Mouse (Mus musculus) adipose tissue, adult 10 weeks (tissue): Measurements from ENCODE around the gene Col9a3. TPM values are rescaled to one million over a fixed set of nuclear protein-coding genes. Genes with fewer than 3 reads are reported as not detected.

Experiments used
- polyA plus RNA-seq: library from polyadenylated mRNA; stranded (reverse); fragments of 350-450 nt; fragmentation: Illumina TruSeq; extraction: RNeasy Lipid Tissue Mini Kit (QIAGEN cat#74804); gene quantifications from one replicate; pipeline ENCODE4 v1.2.3, GENCODE M21; 2014; ENCODE audit warnings: low read depth, low replicate concordance

The Col9a3 gene
- polyA plus RNA-seq, result 1.1 TPM

DNA sequence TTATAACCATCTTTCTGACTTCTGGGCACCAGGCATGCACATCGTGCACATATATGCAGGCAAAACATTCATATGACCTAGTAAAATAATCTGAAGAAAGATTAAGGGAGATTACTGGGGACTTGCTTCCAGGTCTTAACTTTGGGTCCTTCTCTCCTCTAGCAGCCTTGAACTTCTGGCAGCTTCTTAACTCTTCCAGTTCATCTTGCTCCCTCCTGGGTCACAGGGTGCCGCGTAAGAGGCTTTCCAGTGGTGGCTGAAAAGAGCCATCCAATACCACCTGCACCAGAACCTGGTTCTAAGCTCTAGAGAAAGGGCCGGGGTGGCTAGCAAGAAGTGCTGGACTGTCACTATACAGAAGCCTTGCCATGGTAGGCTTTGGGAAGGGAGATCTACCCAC is at the start of gene Col9a3:
TSS of gene Col9a3 (plus strand) at position 301 of the 400 bp plus-strand sequence.

DNA sequence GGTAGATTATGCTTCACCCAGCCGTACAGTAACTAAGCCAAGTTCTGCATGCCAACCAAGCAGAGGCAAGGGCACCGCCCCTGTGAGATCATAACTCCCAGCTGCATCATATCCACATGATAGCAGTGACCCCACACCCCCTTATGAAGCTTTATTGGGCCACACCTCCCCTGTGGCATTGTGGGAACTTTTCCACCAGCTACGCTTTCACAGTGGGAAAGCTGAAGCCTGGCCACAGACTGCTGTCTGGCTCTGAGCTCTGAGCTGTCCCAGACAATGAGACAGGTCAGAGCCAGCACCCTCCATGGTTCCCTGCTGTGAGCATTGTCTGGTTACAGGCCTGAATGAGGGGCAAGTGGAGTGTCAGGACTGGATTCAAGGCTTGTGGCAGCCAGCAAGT is 16.6 kb upstream of the Col9a3 start, which contains the start of gene Mrgbp:
TSS of gene Mrgbp (plus strand) at position 303 of the 400 bp plus-strand sequence.

DNA sequence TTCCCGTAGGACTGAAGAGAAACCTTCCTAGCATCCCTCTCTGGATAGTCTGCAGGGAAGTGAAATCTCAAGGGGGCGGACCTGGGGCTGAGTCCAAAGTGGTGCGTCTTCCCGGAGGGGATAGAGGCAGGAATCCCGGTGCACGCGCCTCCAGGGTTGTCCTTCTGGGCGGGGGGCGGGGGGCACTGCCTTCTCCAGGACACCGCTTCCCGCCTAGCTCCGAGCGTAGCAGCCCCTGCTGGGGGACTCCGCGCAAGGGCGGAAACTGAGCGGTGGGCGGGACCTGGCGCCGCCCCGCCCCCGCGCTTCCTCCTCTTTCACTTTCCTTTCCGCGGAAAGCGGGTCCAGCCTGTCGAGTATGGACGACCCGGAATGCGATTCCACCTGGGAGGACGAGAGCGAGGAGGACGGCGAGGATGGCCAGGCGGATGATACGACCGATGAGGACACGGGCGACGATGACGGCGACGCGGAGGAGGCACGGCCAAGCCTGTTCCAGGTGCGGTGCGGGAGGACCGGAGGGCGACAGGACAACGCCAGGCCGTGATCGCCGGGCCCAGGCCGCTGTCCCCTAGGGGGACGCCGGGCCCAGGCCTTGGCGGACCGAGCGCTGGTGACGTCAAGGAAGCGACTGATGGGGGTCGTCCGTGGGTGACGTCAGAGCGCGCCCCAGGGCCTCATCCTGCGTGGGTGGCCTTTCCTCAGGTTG is 8.3 kb upstream of the Col9a3 start, which contains the start of gene Ogfr:
TSS of gene Ogfr (plus strand) at position 123 of the 709 bp plus-strand sequence.

DNA sequence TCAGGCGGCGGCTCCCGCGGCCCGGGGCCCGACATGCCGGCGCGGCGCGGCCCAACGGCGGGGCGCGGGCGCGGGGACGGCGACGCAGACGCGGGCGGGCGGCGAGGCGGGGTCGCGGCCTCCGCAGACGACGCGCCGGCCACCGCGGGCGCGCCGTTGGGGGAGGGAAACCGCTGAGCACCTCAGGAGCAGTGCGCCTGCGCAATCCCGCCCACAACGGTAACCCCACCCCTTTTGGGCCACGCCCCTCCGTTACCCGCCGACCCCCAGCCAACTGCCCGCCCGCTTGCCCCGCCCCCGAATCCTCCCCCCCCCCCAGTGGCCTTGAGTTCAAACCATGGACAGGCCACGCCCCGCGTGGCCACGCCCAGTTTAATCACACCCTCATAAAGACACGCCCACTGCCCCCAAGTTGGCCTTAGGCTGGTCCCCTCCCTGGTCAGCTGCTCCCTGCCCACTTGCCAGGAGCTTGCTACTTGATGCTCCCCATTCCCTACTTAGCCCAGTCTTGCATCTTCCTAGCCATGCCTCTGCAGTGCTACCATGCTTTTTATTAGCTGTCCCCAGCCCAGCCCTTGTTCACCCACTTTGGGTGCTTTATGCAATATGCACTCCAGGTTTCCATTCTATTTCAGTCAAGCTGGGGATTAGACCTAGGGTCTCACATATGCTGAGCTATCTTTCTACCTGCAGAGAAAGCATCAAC is 45.1 kb downstream of the Col9a3 start, which contains the start of gene Tcfl5:
TSS of gene Tcfl5 (minus strand) at position 154 of the 706 bp plus-strand sequence.

Other genes with a start within 250 kb of the Col9a3 start
- gene Slco4a1, start 141.5 kb upstream of the Col9a3 start, polyA plus RNA-seq, result 20.9 TPM
- gene Ntsr1, start 97.8 kb upstream of the Col9a3 start, polyA plus RNA-seq, result 10.6 TPM
- gene Mrgbp, start 16.5 kb upstream of the Col9a3 start, polyA plus RNA-seq, result 17.9 TPM
- gene Ogfr, start 8.5 kb upstream of the Col9a3 start, polyA plus RNA-seq, result 36.9 TPM
- gene Tcfl5, start 44.9 kb downstream of the Col9a3 start, polyA plus RNA-seq, result 4.6 TPM
- gene Dido1, start 112.2 kb downstream of the Col9a3 start, polyA plus RNA-seq, result 46.3 TPM
- gene Gid8, start 112.3 kb downstream of the Col9a3 start, polyA plus RNA-seq, result 50.2 TPM
- 102 TPM for gene Slc17a9, start 127.5 kb downstream of the Col9a3 start, polyA plus RNA-seq
- gene Bhlhe23, start 179.1 kb downstream of the Col9a3 start, polyA plus RNA-seq, result not detected